Mouse (Mus musculus): ENCODE results near the gene Brms1l. TPM values are rescaled to one million over a fixed set of nuclear protein-coding genes. Genes with fewer than 3 reads are reported as not detected.

The Brms1l gene
- total RNA-seq, 2 experiments from 2014 or later: 12.7 to 14.8 TPM

DNA sequence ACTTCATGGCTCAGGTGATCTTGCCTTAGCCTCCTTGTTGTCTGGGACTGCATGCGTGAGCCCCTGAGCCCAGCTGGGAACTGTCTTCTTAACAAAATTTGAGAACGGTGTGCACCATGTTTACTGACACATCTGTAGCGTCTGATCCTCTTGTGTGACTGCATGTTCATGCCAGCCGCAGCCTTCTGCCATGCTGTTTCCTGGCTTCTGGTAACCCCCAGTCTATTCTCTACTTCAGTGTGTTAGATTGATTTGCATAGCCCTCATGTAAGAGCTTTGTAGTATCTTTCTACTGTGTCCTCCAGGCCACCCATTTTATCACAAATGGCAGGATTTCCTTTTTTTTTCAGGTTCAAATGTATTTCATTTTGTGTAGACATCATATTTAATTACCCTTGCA, 11.7 kb downstream of the Brms1l start:
- intact Hi-C loops (cut with DNase I; ENCODE audit: low total_unique reads): no loop called here
- no peak for DNase-seq

DNA sequence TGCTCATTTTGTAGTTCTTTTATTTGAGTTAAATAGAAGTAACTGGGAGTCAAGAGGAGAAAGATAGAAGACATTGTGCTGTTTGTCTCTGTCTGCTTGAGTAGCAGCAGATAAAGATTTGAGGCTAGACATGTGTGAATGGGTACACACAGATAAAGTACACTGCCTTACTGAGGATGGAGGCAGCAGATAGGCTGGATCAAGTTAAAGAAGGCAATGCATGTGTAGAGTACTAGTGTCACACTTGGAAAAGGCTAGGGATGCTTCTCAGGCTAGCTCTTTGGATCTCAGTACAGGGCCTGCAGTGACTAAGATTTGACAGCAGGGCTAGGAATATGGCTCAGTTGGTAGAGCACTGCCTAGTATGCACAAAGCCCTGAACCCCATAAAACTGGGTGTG, 14.5 kb downstream of the Brms1l start:
- intact Hi-C loops (cut with DNase I; ENCODE audit: low total_unique reads): no loop called here
- DNase-seq: no peak

DNA sequence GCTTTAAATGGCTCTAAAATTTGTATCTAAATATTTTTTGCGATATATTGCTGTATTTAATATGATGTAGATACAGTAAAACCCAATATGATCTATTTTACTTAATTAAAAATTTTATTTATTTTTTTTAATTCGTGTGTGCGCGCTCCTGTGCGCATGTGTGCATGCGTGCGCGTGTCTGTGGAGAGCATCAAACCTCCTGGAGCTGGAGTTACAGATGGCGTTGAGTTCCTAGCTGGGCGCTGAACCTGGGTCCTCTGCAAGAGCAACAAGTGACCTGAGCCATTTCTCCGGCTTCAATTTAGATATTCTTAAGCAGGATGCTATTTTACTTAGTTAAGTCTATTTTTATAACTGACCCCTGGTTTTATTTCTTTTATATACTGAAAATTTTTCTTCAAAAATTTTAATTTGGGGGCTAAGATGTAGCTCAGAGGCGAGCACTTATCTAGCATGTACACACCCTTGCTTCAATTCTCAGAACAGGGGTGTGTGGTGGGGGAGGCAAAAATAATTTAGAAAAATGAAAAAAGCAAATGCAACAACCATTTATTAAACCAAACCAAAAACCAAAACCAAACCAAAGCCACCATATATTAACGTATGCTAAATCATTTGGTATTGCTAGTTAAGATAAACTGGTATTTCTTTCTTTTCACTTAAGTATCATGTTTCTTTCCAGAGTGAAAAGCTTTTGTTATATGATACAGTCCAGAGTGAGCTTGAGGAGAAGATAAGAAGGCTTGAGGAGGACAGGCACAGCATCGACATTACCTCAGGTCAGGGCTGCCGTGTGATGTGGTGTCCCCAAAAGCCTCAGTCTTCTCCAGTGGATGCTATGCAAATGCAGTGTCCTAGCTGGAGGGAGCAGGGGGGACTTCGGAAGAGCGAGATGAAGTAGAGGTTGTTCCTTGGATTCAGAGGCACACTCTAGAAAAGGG, 23.6 kb downstream of the Brms1l start:
- DNase-seq: no peak
- intact Hi-C loops (cut with DNase I; ENCODE audit: low total_unique reads): no loop called here

DNA sequence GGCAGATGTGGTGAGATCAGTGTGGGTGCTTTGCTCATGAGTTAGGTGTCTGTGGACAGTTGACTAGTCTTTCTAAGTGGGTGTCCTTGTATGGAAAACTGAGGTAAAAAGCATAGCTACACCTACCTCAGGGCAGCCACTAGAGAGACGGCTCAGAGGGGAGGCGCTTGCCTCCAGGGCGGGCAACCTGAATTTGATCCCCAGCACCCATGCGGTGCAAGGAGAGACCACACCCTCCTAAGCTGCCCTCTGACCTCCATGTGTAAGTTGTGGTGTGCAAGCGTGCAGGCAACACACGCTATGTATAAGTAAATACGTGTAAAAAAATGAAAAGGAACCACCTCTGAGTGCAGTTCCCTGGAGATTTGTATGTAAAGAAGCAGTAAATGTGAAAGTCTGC, 24.5 kb downstream of the Brms1l start:
- intact Hi-C loops (cut with DNase I; ENCODE audit: low total_unique reads): no loop called here
- no peak for DNase-seq

DNA sequence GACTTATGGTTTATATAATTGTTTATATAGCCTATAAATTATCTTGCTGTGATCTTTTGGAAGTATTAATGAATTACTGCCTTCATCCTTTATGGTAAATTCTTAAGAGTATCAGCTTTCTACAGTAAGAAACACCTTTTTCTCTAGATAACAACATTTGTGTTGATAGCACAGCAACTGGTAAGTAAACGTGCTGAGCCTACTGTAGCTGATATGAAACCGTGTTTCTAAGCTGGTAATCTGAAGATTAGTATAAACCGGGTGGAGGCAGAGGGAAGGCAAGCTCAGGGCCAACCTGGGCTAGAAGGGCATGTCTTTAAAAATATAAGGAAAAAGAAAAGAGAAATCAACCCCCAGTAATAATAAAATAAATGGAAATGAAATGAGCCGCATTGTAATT, 31.6 kb downstream of the Brms1l start:
- intact Hi-C loops (cut with DNase I; ENCODE audit: low total_unique reads): no loop called here
- DNase-seq: no peak

DNA sequence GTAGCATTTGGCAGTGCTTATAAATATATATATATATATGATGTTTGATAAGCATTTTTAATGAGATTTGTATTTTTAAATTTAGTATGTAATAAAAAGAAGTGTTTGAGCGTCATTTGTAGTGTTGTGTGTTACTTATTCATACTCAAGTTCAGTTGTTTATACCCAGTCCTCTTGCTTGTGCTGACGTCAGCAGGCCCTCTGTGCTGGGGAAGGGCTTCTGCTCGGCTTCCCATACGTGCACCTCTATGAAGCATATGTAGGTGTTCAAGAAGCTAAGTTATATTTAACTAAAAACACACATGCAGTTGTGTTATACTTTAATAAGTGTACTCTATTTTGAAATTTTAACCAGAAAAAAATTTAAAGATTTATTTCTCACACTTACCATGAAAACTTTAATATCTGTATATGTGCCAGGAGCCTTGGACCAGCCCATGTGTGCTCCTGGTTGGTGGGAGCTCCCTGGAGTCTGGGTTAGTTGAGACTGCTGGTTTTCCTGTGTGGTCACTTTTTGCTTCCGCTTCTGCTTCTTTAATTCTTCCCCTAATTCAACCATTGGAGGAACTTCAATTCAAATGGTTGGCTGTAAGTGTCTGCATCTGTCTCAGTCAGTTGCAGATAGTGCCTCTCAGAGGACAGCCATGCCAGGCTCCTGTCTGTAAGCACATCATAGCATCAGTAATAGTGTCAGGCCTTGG, 33.6 kb downstream of the Brms1l start:
- intact Hi-C loops (cut with DNase I; ENCODE audit: low total_unique reads): no loop called here
- no peak for DNase-seq

DNA sequence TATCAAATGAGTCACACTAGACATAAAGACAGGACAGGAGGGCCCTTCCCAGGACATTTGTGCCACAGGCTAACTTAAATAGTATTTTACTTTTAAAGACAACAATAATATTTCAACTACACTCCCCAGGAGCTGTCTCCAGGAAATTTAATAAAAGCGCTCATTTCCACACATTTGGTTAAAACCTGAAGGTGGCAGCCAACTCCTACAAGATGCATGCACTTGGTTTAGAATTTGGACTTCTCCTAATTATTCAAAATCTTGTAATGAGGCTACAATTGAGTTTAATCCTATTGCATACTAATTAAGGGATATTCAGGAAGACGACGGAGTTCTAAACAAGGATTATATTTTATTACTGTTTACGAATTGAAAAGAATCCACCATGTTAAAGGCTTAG, 49.3 kb downstream of the Brms1l start:
- DNase-seq: no peak
- intact Hi-C loops (cut with DNase I; ENCODE audit: low total_unique reads): no loop called here

DNA sequence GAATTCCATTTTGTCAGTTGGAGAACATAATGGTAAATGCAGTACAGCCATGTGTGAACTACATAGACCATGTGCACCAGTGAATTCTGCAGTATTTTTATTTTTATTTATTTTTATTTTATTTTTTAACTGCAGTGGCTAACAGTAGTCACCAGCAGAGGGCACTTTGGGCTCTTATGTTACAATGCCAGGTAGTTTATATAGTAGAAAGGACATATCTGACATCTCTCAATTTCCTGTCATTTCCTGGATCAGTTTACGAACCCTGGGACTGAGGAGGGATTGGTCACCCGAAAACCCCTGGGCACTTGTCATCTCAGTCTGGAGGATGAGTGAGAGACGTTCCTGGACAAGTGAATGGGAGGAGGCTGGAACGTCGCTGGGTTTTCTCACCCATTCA, 52.4 kb downstream of the Brms1l start:
- intact Hi-C loops (cut with DNase I; ENCODE audit: low total_unique reads): no loop called here
- no peak for DNase-seq

DNA sequence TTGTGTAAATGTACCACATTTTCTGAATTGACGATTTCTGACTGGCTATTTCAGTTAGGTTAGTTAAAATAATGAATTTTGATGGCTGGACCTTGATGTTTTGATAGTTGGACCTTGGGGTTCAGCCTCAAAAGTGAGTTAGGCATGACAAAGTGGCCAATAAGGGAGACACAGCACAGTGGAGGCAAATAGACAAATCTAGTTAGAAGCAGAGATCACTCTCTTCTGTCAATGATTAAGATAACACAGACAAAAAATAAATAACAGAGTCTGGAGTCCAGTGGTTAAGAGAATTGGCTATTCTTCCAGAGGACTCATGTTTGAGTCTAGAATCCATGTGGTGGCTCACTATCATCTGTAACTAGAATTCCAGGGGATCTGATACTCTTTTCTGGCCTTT, 68.7 kb downstream of the Brms1l start:
- intact Hi-C loops (cut with DNase I; ENCODE audit: low total_unique reads): no loop called here

DNA sequence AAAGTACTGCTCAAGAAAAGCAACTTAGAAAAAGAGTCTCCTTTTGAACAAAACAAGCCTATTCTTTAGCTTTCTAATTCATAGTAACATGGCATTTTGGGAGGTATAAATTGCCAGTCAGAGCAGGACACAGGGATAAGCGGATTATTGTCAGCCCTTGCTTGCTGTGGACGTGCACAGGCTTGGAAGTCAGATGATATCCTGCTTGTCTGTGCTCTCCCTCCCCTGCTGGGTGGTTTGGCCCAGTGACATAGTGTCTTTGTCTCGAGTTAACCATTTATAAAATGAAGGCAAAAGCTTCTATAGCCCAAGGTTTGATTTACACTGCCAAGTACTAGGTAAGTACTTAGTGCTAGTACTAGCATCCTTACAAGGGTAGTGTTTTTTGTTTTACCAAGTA, 76.0 kb downstream of the Brms1l start:
- intact Hi-C loops (cut with DNase I; ENCODE audit: low total_unique reads): no loop called here
- no peak for DNase-seq

More for the DNA sequence above, 68.7 kb downstream of the Brms1l start:
- no peak for DNase-seq

DNA sequence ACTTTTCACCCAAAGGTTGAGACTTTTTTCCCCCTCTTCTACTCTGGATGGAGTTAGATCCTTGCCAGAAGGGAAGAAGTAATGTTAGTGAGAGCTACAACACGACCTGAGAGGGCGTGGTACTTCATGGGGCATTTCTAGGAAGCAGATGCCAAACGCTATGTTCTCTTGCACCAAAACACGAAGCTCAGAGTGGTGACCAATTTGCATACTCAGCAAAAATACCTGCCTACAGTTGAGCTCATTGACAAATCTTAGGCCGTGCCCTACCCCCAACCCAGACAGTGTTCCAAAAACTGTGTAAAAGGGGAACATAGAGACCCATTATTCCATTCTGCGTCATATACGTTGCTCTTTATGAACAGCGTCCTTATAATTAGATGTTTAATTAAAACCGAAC, 77.1 kb downstream of the Brms1l start:
- no peak for DNase-seq
- intact Hi-C loops (cut with DNase I; ENCODE audit: low total_unique reads): no loop called here

DNA sequence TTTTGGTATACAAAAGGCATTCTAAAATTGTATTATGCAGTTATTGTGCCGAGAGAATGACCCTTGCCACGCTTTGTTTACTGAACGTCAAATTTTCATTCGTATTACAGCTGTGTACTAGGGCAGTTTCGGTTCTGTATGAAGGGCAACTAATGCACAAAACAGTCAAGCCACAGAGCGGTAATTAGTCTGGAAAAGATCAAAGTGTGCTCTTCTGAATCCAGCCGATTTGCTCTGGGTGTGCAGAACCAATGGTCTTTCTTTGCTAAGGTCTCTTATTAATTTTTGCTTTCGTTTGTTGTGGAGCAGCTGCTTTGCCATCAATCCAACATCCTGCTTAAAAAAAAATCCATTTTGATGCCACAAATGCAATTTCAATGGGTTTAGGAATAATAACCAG, 80.1 kb downstream of the Brms1l start:
- intact Hi-C loops (cut with DNase I; ENCODE audit: low total_unique reads): no loop called here
- no peak for DNase-seq

DNA sequence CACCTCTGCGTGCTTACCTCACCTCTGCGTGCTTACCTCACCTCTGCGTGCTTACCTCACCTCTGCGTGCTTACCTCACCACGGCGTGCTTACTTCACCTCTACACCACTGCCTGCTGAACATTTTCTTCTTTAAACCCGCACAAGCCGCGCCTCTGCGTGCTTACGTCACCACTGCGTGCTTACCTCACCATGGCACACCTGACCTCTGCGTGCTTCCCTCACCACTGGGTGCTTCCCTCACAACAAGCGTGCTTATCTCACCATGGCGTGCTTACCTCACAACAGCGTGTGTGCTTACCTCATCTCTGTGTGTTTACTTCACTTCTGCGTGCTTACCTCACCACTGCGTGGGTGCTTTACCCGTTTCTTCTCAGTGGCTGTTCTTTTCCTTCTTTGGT, 80.9 kb downstream of the Brms1l start:
- no peak for DNase-seq
- intact Hi-C loops (cut with DNase I; ENCODE audit: low total_unique reads): no loop called here

Small RNA genes lying within 50 kb of the gene (microRNA-seq; reads per million reads assigned to microRNA genes)
- gene Gm23394: 0.50 to 1.3 reads per million in 2 experiments

Other genes starting within 250 kb of the Brms1l start
- not detected for gene Insm2, start 236.9 kb upstream of the Brms1l start, total RNA-seq (2021)
- 10 to 100 TPM; 28.4 to 30.6 TPM for gene Ralgapa1, start 15.2 kb upstream of the Brms1l start, total RNA-seq (2021)